Mouse (Mus musculus) liver, embryonic 14.5 days (tissue): ENCODE results near the gene Zbtb16. TPM values are rescaled to one million over a fixed set of nuclear protein-coding genes. Genes with fewer than 3 reads are reported as not detected.

Experiments
- ATAC-seq: fragments of 200-750 bp; cut with Nextera tagmentation; 2 replicates; pipeline ENCODE4 v1.8.0; 2017; ENCODE audit warnings: moderate number of reproducible peaks, mild to moderate bottlenecking, moderate library complexity; ENCODE audit not compliant: insufficient read depth
- DNase-seq, 3 experiments: peaks; one replicate each; pipeline ENCODE4 v3.0.0-alpha.2; 2012 to 2013; ENCODE audit warnings: low read depth in 3 of 3, low spot score in 3 of 3
- H3K27ac ChIP-seq: fragments of 300-500 bp; sonication (generic); 2 replicates; pipeline ENCODE4 v1.5.1; 2014; ENCODE audit warnings: moderate library complexity, mild to moderate bottlenecking, control low read depth, inconsistent platforms
- H3K27me3 ChIP-seq: fragments of 300-500 bp; sonication (generic); 2 replicates; pipeline ENCODE4 v1.6.1; 2014; ENCODE audit warnings: mild to moderate bottlenecking, low read length, moderate library complexity; ENCODE audit not compliant: control insufficient read depth, insufficient read depth
- H3K36me3 ChIP-seq: fragments of 300-500 bp; sonication (generic); replicated peaks from 2 replicates; pipeline ENCODE4 v1.6.1; 2014; ENCODE audit warnings: low read depth; ENCODE audit not compliant: control insufficient read depth, insufficient read depth
- H3K4me1 ChIP-seq, 2 experiments: fragments of 200-500 bp in 1 of 2; fragments of 300-500 bp in 1 of 2; sonication (generic) in 1 of 2; replicated peaks; 2 replicates each; pipeline ENCODE4 v1.6.1; 2012 to 2014; ENCODE audit warnings: antibody characterized with exemption in 1 of 2, inconsistent platforms in 1 of 2, low read length in 1 of 2; ENCODE audit not compliant: control insufficient read depth in 2 of 2, insufficient read depth in 2 of 2
- H3K4me2 ChIP-seq: fragments of 300-500 bp; sonication (generic); 2 replicates; pipeline ENCODE4 v1.6.1; 2014; ENCODE audit warnings: low read depth, mild to moderate bottlenecking, control low read depth, moderate library complexity
- H3K4me3 ChIP-seq, 2 experiments: fragments of 200-500 bp in 1 of 2; fragments of 300-500 bp in 1 of 2; sonication (generic) in 1 of 2; 2 replicates each; pipeline ENCODE4 v1.5.1; 2012 to 2014; ENCODE audit warnings: low read depth in 2 of 2, low read length in 2 of 2, mild to moderate bottlenecking in 2 of 2, control low read depth in 1 of 2, inconsistent platforms in 1 of 2, moderate library complexity in 1 of 2; ENCODE audit not compliant: insufficient read depth in 1 of 2
- H3K9ac ChIP-seq: fragments of 300-500 bp; sonication (generic); replicated peaks from 2 replicates; pipeline ENCODE4 v1.6.1; 2014; ENCODE audit warnings: mild to moderate bottlenecking, control low read depth, moderate library complexity
- H3K9me3 ChIP-seq: fragments of 300-500 bp; sonication (generic); 2 replicates; pipeline ENCODE4 v1.6.1; 2016; ENCODE audit warnings: low read length, mixed read lengths; ENCODE audit not compliant: control insufficient read depth
- CTCF ChIP-seq: IDR thresholded peaks from 2 replicates; pipeline ENCODE4 v1.5.1; 2016; ENCODE audit warnings: antibody characterized with exemption, low read depth, control low read depth
- EP300 ChIP-seq: IDR thresholded peaks from 2 replicates; pipeline ENCODE4 v1.6.1; 2016; ENCODE audit warnings: antibody characterized with exemption, low read depth
- WGBS: fragments of 180-500 bp; shearing (Covaris S2); extraction: QIAGEN DNeasy Blood & Tissue Kit; methylation state at CpG from one replicate; pipeline ENCODE4 v1.1.7; 2014; ENCODE audit not compliant: insufficient replicate concordance; 5-methylcytosine and 5-hydroxymethylcytosine counted together
- polyA plus RNA-seq, 2 experiments: library from polyadenylated mRNA; depleted of rRNA in 1 of 2; stranded (reverse) in 1 of 2; unstranded in 1 of 2; fragments of >200 nt; fragmentation: Nextera tagmentation in 1 of 2; extraction: Ambion mirVana in 1 of 2; gene quantifications; 2 replicates each; pipeline versions ENCODE4 v1.2.1 to v1.2.3; 2012 to 2014

Zbtb16 gene
- polyA plus RNA-seq, 2 experiments: 0.26 to 0.30 TPM

- no peaks in the 10 kb centered on the region for H3K27me3 ChIP-seq
- DNase-seq (no peak), ATAC-seq (no peak)
- TF ChIP-seq CTCF (no peak), EP300 (no peak)
- no peaks in the 10 kb centered on the region for H3K4me1 ChIP-seq
- H3K27ac ChIP-seq: no peak overlapping the region
- no peak overlapping the region for H3K4me2 ChIP-seq
- WGBS: 68% methylated on average over 6 of the region's 6 CpGs
- H3K9ac ChIP-seq: no peak overlapping the region
- no peaks in the 10 kb centered on the region for H3K9me3 ChIP-seq
- no peaks in the 10 kb centered on the region for H3K36me3 ChIP-seq
- H3K4me3 ChIP-seq: no peak overlapping the region
Observed at GRCm38 (mm10) chr9:48773130-48773529, 62.9 kb downstream of the Zbtb16 start.

- Histone ChIP-seq H3K9ac (no peak overlapping the region), H3K4me1 (no peaks in the 10 kb centered on the region), H3K36me3 (no peaks in the 10 kb centered on the region), H3K27me3 (no peaks in the 10 kb centered on the region), H3K4me2 (no peak overlapping the region), H3K4me3 (no peak overlapping the region), H3K9me3 (no peaks in the 10 kb centered on the region), H3K27ac (no peak overlapping the region)
- WGBS: 72% methylated on average over 6 of the region's 6 CpGs
- DNase-seq (no peak), ATAC-seq (no peak)
- no peak for TF ChIP-seq EP300
- TF ChIP-seq CTCF: no peak
Observed at GRCm38 (mm10) chr9:48771504-48771903, 64.5 kb downstream of the Zbtb16 start.

- no peak overlapping the region for H3K9ac ChIP-seq
- no peak for ATAC-seq
Observed at GRCm38 (mm10) chr9:48768965-48769364, 67.1 kb downstream of the Zbtb16 start.

GRCm38 (mm10) chr9:48767666-48768432 is 68.2 kb downstream of the Zbtb16 start:
- H3K36me3 ChIP-seq: no peaks in the 10 kb centered on the region
- no peak overlapping the region for H3K9ac ChIP-seq
- no peak overlapping the region for H3K4me2 ChIP-seq
- H3K4me1 ChIP-seq: no peaks in the 10 kb centered on the region
- DNase-seq: no peak
- H3K27ac ChIP-seq: no peak overlapping the region
- ATAC-seq: no peak
- no peaks in the 10 kb centered on the region for H3K9me3 ChIP-seq
- H3K4me3 ChIP-seq: no peak overlapping the region
- WGBS: 77% methylated on average over 20 of the region's 20 CpGs
- TF ChIP-seq CTCF (no peak), EP300 (no peak)
- no peaks in the 10 kb centered on the region for H3K27me3 ChIP-seq

More at GRCm38 (mm10) chr9:48768965-48769364, 67.1 kb downstream of the Zbtb16 start:
- Histone ChIP-seq H3K4me2 (no peak overlapping the region), H3K4me1 (no peaks in the 10 kb centered on the region), H3K27ac (no peak overlapping the region), H3K27me3 (no peaks in the 10 kb centered on the region), H3K36me3 (no peaks in the 10 kb centered on the region), H3K4me3 (no peak overlapping the region), H3K9me3 (no peaks in the 10 kb centered on the region)
- TF ChIP-seq CTCF: no peak
- no peak for TF ChIP-seq EP300
- no peak for DNase-seq
- 63% methylated on average over 4 of the region's 4 CpGs for WGBS

GRCm38 (mm10) chr9:48765927-48766326 is 70.1 kb downstream of the Zbtb16 start:
- ATAC-seq: no peak

More at GRCm38 (mm10) chr9:48765927-48766326, 70.1 kb downstream of the Zbtb16 start:
- Histone ChIP-seq H3K9me3 (no peaks in the 10 kb centered on the region), H3K27ac (no peak overlapping the region), H3K4me1 (no peaks in the 10 kb centered on the region), H3K4me2 (no peak overlapping the region), H3K4me3 (no peak overlapping the region), H3K36me3 (no peaks in the 10 kb centered on the region), H3K9ac (no peak overlapping the region), H3K27me3 (no peaks in the 10 kb centered on the region)
- DNase-seq: no peak
- TF ChIP-seq CTCF (no peak), EP300 (no peak)
